Mouse (Mus musculus): Measurements from ENCODE around the gene Efcab6. TPM values are rescaled to one million over a fixed set of nuclear protein-coding genes. Genes with fewer than 3 reads are reported as not detected.

The Efcab6 gene
- polyA plus RNA-seq, 1 experiment from 2014 or later, result 0.20 TPM

DNA sequence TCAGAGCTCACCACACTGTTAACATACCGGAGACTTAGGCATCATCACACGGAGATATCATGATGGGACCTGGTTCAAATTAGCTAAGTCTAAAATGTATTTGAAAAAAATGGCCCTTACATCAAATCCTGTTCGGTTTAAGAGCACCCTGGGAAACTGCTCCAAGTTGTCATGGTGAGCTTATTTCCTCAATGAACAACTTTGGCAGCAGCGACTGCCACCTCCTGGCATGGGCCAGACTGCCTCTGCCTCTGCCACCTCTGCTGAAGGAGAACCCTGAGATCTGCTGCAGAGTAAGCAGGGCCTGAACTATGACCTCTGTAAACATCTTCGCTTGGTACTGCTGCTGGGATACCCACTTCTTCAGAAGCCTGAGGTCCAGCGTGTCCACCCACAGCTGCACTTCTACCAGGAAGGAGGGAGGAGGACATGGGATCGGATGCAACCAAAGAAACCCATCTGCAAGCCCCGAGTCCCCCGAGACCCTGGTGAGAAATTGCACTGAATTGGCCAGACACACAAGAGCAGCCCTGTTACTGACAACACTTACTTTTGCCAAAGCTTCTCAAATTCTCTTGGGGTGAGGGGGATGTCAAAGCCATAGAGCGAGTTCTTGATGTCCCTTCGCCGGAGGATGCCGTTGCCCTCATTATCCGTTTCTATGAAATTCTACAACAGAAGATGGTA lies 152.0 kb downstream of the Efcab6 start:
- H3K27ac ChIP-seq, result no peak overlapping the region
- H3K9me3 ChIP-seq, result no peaks in the 10 kb centered on the region
- no peaks in the 10 kb centered on the region for H3K27me3 ChIP-seq
- H3K9ac ChIP-seq, result no peak overlapping the region
- ATAC-seq (ENCODE audit: insufficient number of reproducible peaks, insufficient read depth, low FRiP score, low TSS enrichment), result no peak
- H3K4me3 ChIP-seq, result no peak overlapping the region
- H3K4me1 ChIP-seq, result no peaks in the 10 kb centered on the region
- no peak overlapping the region for H3K4me2 ChIP-seq (replicated peaks)
- no peaks in the 10 kb centered on the region for H3K36me3 ChIP-seq
- WGBS, result 85% methylated on average over 14 of the region's 14 CpGs

DNA sequence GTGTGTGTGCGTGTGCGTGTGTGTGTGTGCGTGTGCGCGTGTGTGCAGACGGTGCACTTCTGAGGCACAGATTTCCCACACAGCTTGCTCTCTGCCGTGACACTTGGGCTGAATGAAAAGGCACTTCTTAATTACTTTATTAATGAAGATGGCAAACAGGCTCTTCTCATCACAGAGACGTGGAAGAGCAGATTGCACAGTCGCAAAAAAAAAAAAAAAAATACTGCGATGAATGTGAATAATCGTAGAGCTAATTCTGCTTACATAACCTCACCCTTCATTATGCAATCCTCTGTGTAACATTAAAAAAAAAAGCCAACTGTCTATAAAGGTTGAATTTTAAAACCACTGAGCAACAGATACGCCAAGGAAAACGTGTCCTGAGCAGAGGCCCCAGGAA lies 158.7 kb downstream of the Efcab6 start:
- no peak overlapping the region for H3K4me2 ChIP-seq (replicated peaks)
- 0 out of 2 replicates have a peak, but pooled peaks cover 3% of the 10 kb centered on the region for H3K27me3 ChIP-seq
- H3K9me3 ChIP-seq, result no peaks in the 10 kb centered on the region
- no peaks in the 10 kb centered on the region for H3K36me3 ChIP-seq
- no peak for ATAC-seq (ENCODE audit: insufficient number of reproducible peaks, insufficient read depth, low FRiP score, low TSS enrichment)
- H3K4me3 ChIP-seq, result no peak overlapping the region
- no peak overlapping the region for H3K27ac ChIP-seq
- H3K9ac ChIP-seq, result no peak overlapping the region
- 89% methylated on average over 13 of the region's 13 CpGs for WGBS
- no peaks in the 10 kb centered on the region for H3K4me1 ChIP-seq

DNA sequence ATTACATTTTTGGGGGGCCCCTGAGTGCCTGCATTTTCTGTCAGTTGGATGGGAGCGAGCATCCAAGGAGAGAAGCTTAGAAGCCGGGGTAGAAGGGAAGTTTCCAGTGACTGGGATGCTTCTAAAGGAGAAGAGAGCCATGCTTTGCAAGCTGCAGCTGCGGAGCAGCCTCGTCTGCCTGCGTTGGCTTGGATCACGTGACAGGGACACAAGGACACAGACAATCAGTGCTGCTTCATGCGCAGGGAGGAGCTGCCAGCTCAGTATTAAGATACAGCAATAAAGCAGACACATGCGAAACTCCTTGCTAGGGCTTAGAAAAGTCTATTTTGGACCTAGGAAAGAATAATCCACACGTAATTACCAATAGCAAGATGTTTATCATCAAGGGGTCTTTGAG lies 167.9 kb downstream of the Efcab6 start:
- Histone ChIP-seq H3K27me3 (0 out of 2 replicates have a peak, but pooled peaks cover 3% of the 10 kb centered on the region), H3K9me3 (no peaks in the 10 kb centered on the region), H3K36me3 (no peaks in the 10 kb centered on the region), H3K4me1 (no peaks in the 10 kb centered on the region), H3K4me2 (replicated peaks) (no peak overlapping the region), H3K27ac (no peak overlapping the region), H3K4me3 (no peak overlapping the region), H3K9ac (no peak overlapping the region)
- no peak for ATAC-seq (ENCODE audit: insufficient number of reproducible peaks, insufficient read depth, low FRiP score, low TSS enrichment)
- 53% methylated on average over 9 of the region's 9 CpGs for WGBS

DNA sequence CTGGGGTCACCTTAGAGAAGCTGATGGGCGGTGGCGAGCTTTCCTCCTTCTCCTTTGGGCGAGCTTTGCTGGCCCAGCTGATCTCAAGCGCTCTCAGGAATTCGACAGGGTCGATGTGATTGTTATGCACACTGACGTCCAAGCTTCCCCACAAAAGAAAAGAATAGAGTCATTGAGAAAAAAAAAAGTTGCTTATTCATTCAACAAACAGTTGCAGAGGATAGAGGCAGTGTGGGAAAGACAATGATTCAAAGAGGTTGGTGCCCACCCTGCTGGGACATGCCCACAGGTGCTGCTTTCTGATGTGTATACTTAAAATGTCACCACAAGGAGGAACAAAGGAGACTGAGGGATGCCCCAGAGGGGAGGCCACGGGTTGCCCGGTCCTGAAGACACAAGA lies 169.2 kb downstream of the Efcab6 start:
- no peak overlapping the region for H3K4me2 ChIP-seq (replicated peaks)
- no peak overlapping the region for H3K4me3 ChIP-seq
- H3K9me3 ChIP-seq, result no peaks in the 10 kb centered on the region
- H3K27me3 ChIP-seq, result no peaks in the 10 kb centered on the region
- H3K27ac ChIP-seq, result no peak overlapping the region
- no peak overlapping the region for H3K9ac ChIP-seq
- WGBS, result 32% methylated on average over 9 of the region's 9 CpGs
- ATAC-seq (ENCODE audit: insufficient number of reproducible peaks, insufficient read depth, low FRiP score, low TSS enrichment), result no peak
- no peaks in the 10 kb centered on the region for H3K36me3 ChIP-seq
- H3K4me1 ChIP-seq, result no peaks in the 10 kb centered on the region

DNA sequence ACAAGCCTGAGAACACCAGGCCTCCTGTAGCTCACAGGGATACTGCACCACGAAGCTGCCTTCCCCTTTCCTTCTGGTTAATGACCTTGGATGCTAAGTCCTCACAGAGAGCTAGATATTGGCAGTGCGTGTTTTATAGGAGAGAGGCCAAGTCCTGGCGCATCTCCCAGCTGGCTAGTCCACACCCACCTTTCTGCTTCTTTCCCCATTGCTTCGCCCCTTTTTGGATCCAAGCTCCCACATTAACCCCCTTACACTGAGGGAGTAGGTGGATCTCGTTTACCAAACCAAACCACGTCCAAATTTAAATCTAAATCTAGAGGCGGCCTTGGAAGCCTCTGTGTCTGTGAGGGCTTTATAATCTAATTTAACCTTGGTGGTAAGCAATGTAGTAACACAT lies 170.9 kb downstream of the Efcab6 start:
- Histone ChIP-seq H3K36me3 (no peaks in the 10 kb centered on the region), H3K27me3 (no peaks in the 10 kb centered on the region), H3K9ac (no peak overlapping the region), H3K4me3 (no peak overlapping the region), H3K4me1 (no peaks in the 10 kb centered on the region), H3K27ac (no peak overlapping the region), H3K4me2 (replicated peaks) (no peak overlapping the region), H3K9me3 (no peaks in the 10 kb centered on the region)
- 80% methylated on average over 7 of the region's 7 CpGs for WGBS
- no peak for ATAC-seq (ENCODE audit: insufficient number of reproducible peaks, insufficient read depth, low FRiP score, low TSS enrichment)

DNA sequence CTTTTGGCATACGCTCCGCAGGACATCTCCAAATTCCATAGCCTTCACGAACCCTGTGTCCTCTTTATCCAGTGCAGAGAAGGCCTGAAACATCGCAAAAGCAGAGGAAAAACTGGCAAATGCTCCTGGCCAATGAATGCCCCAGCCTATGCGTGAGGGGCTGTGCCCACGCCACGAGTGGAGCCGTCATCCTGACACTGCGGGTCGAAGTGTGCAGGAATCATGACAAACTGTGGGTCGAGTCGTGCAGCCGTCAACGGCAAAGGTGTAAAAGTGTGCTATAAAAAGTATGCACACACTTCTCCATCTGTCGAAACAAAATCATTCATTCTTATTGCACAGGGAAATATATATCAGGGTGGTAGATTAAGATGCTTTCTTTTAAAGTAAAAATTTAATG lies 172.3 kb downstream of the Efcab6 start:
- Histone ChIP-seq H3K36me3 (no peaks in the 10 kb centered on the region), H3K4me3 (no peak overlapping the region), H3K9me3 (no peaks in the 10 kb centered on the region), H3K27me3 (no peaks in the 10 kb centered on the region), H3K4me2 (replicated peaks) (no peak overlapping the region), H3K27ac (no peak overlapping the region), H3K9ac (no peak overlapping the region), H3K4me1 (no peaks in the 10 kb centered on the region)
- no peak for ATAC-seq (ENCODE audit: insufficient number of reproducible peaks, insufficient read depth, low FRiP score, low TSS enrichment)
- WGBS, result 86% methylated on average over 15 of the region's 15 CpGs

DNA sequence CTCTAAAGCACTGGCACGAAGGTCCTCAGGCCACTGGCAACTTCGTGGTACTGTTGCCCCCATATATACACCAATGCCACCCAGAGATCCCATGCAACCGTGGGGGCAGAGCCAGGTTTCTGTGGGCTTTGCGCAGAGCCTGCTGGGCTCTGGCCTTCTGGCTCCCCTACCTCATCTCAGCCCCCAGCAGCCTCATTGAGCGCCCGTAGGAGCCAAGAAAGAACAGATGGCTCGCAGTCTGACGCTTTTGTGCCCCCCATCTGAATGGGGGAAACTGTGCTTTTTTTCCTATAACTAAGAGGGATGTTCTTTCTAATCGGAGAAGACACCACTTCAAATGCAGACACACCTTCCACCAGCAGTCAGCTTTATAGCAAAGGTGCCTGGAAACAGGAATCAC lies 180.9 kb downstream of the Efcab6 start:
- H3K36me3 ChIP-seq, result no peaks in the 10 kb centered on the region
- no peaks in the 10 kb centered on the region for H3K27me3 ChIP-seq
- no peaks in the 10 kb centered on the region for H3K9me3 ChIP-seq
- no peak overlapping the region for H3K4me2 ChIP-seq (replicated peaks)
- no peak overlapping the region for H3K4me3 ChIP-seq
- no peaks in the 10 kb centered on the region for H3K4me1 ChIP-seq
- H3K9ac ChIP-seq, result no peak overlapping the region
- ATAC-seq (ENCODE audit: insufficient number of reproducible peaks, insufficient read depth, low FRiP score, low TSS enrichment), result no peak
- no peak overlapping the region for H3K27ac ChIP-seq
- 82% methylated on average over 9 of the region's 9 CpGs for WGBS

DNA sequence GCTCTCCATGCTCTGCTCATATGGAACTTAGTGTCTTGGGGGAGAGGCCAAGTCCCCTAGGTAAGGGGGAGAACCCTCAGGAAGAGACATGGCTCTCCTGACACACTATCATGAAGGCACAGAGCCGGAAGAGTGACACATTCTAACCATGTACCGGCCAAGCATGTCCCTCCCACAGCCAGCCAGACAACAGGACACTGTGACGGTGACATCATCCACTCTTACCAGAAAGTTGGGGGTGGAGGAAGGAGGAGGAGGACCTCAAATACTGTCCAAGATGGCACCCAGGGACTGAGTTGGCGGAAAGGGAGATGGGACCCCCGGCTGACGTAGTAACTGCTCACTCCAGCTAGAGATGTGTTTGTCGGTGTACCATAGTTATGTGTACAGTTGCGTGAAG lies 181.4 kb downstream of the Efcab6 start:
- Histone ChIP-seq H3K27ac (no peak overlapping the region), H3K36me3 (no peaks in the 10 kb centered on the region), H3K4me2 (replicated peaks) (no peak overlapping the region), H3K4me3 (no peak overlapping the region), H3K9ac (no peak overlapping the region), H3K9me3 (no peaks in the 10 kb centered on the region), H3K27me3 (no peaks in the 10 kb centered on the region), H3K4me1 (no peaks in the 10 kb centered on the region)
- ATAC-seq (ENCODE audit: insufficient number of reproducible peaks, insufficient read depth, low FRiP score, low TSS enrichment), result no peak
- 90% methylated on average over 8 of the region's 8 CpGs for WGBS

DNA sequence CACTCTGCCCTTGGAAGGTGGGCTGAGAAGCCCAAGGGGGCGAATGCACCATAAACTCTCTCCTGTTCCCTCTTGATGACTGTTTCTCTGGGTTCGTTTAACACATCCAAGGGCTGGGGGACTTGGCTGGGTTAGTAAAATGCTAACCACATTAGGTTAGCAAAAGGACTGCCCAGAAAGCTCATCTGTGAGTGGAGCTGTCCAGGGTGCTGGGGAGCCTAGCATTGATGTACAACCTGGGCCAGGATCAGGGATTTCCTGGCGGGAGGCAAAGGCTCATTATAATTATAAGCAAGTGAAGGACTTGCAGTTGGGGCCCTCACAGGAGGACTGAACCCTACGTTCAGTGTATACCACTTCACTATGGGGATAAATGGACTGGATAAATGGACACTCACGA lies 185.3 kb downstream of the Efcab6 start:
- Histone ChIP-seq H3K36me3 (no peaks in the 10 kb centered on the region), H3K4me1 (no peaks in the 10 kb centered on the region), H3K9me3 (no peaks in the 10 kb centered on the region), H3K4me3 (no peak overlapping the region), H3K4me2 (replicated peaks) (no peak overlapping the region), H3K27me3 (no peaks in the 10 kb centered on the region), H3K27ac (no peak overlapping the region), H3K9ac (no peak overlapping the region)
- ATAC-seq (ENCODE audit: insufficient number of reproducible peaks, insufficient read depth, low FRiP score, low TSS enrichment), result no peak
- 17% methylated on average over 5 of the region's 5 CpGs for WGBS

DNA sequence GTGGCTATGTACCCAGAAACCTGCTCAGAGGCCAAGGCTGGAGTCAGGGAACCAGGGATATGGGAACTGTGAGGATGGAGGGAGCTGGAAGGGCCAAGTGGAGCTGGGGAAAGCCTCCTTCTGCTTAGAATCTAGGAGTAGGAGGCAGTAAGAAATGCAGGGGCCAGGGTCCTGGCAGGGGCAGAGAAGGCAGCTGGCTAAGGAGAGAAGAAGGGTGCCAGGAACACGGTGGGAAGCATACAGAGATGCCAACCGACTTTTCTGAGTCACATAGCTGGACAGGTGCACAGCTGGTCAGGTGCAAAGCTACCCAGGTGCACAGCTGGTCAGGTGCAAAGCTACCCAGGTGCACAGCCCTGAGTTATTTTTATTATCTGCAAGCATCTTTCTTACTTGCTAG lies 187.3 kb downstream of the Efcab6 start:
- WGBS, result 76% methylated on average over 2 of the region's 2 CpGs
- no peaks in the 10 kb centered on the region for H3K27me3 ChIP-seq
- H3K4me1 ChIP-seq, result no peaks in the 10 kb centered on the region
- H3K36me3 ChIP-seq, result no peaks in the 10 kb centered on the region
- no peak overlapping the region for H3K9ac ChIP-seq
- ATAC-seq (ENCODE audit: insufficient number of reproducible peaks, insufficient read depth, low FRiP score, low TSS enrichment), result no peak
- H3K4me2 ChIP-seq (replicated peaks), result no peak overlapping the region
- no peaks in the 10 kb centered on the region for H3K9me3 ChIP-seq
- no peak overlapping the region for H3K4me3 ChIP-seq
- no peak overlapping the region for H3K27ac ChIP-seq

DNA sequence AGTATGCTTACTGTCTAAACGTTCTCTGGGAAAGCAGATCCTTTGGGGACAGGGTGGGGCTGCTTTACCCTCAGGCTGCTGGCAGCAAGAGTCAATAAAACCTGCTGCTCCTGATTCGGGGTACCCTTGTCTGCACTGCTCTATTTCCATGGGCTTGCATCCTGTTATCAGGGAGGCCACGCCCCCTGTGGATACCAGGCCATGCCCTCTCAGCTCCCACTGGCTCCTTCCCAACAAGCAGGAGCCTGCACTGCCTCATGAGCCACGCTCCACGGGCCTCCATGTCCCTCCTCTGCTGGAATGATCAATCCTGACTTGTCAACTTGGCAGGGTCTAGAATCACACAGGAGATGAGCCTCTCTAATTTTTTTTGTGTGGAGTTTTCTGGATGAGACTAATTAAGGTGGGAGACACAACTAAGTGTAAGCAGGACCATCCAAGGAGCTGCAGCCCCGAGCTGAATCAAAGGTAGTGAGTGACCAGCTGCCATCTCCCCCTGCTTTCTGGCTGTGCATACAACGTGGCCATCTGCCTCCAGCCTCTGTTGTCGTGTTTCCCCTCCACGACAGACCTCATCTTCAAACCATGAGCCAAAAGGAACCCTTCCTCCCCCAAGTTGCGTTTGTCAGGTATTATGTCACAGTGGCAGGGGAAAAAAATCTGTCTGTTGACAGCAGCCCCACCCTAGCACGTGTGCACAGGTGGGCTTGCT lies 187.9 kb downstream of the Efcab6 start:
- Histone ChIP-seq H3K4me1 (no peaks in the 10 kb centered on the region), H3K36me3 (no peaks in the 10 kb centered on the region), H3K4me2 (replicated peaks) (no peak overlapping the region), H3K27me3 (no peaks in the 10 kb centered on the region), H3K4me3 (no peak overlapping the region), H3K27ac (no peak overlapping the region), H3K9ac (no peak overlapping the region), H3K9me3 (no peaks in the 10 kb centered on the region)
- ATAC-seq (ENCODE audit: insufficient number of reproducible peaks, insufficient read depth, low FRiP score, low TSS enrichment), result no peak
- WGBS, result 54% methylated on average over 11 of the region's 11 CpGs

DNA sequence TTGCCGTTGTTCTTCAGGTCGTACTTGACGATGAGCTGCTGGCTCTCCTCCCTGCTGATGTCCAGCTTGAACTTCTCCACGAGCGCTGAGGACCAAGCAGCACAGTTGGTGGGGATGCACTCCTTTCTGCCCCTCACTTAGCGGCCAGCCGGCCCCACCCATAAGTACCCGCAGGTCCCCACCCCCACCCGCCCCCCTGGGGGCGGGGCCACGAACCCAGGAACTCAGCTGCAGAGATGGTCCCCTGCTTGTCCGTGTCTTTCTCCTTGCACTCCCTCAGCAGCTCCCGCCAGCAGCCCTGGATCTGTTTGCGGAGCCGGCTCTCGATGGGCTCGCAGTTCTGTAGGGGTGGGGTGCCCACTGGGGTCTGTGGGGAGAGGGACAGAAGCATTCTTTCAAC lies 194.2 kb downstream of the Efcab6 start:
- WGBS, result 5% methylated on average over 17 of the region's 17 CpGs
- Histone ChIP-seq H3K4me2 (replicated peaks) (peak overlapping the region; percentile 7), H3K9ac (no peak overlapping the region), H3K36me3 (no peaks in the 10 kb centered on the region), H3K4me3 (no peak overlapping the region), H3K9me3 (no peaks in the 10 kb centered on the region), H3K27me3 (0 out of 2 replicates have a peak, but pooled peaks cover 10% of the 10 kb centered on the region), H3K4me1 (peaks cover 5% of the 10 kb centered on the region; the same call in 1 of the 2 replicates), H3K27ac (no peak overlapping the region)
- ATAC-seq (ENCODE audit: insufficient number of reproducible peaks, insufficient read depth, low FRiP score, low TSS enrichment), result no peak
